Mouse (Mus musculus): ENCODE measurements around the gene Nktr. TPM values are rescaled to one million over a fixed set of nuclear protein-coding genes. Genes with fewer than 3 reads are reported as not detected.

Gene Nktr
- total and polyA plus RNA-seq, 3 experiments: 23.1 to 33.1 (median 28.7) TPM

GRCm38 (mm10) chr9:121675556-121675955 lies 43.4 kb upstream of the Nktr start:
- H3K27me3 ChIP-seq (ENCODE audit: control insufficient read depth, insufficient read depth, low read length): no peaks in the 10 kb centered on the region
- intact Hi-C loops (cut with DNase I): no loop called here
- H3K27ac ChIP-seq: no peak overlapping the region
- no peak for TF ChIP-seq EP300 (IDR thresholded peaks at IDR 0.05; ENCODE audit: insufficient read depth, low read depth, low read length)
- no peaks in the 10 kb centered on the region for H3K79me2 ChIP-seq (replicated peaks; ENCODE audit: control insufficient read depth, insufficient read depth, low read length)
- no peak overlapping the region for H3K4me3 ChIP-seq
- no peak for DNase-seq
- peaks cover 10% of the 10 kb centered on the region for H3K4me1 ChIP-seq (ENCODE audit: control insufficient read depth, insufficient read depth, low read length)
- 88% methylated on average over 2 of the region's 2 CpGs for WGBS
- no peaks in the 10 kb centered on the region for H3K36me3 ChIP-seq (ENCODE audit: control insufficient read depth, insufficient read depth, low read length)
- no peak overlapping the region for H3K9ac ChIP-seq (ENCODE audit: low read depth, low read length)

GRCm38 (mm10) chr9:121677069-121677468 lies 41.9 kb upstream of the Nktr start:
- no peak for DNase-seq
- Histone ChIP-seq H3K79me2 (replicated peaks; ENCODE audit: control insufficient read depth, insufficient read depth, low read length) (no peaks in the 10 kb centered on the region), H3K27me3 (ENCODE audit: control insufficient read depth, insufficient read depth, low read length) (no peaks in the 10 kb centered on the region), H3K4me3 (no peak overlapping the region), H3K4me1 (ENCODE audit: control insufficient read depth, insufficient read depth, low read length) (peaks cover 4% of the 10 kb centered on the region), H3K9ac (ENCODE audit: low read depth, low read length) (no peak overlapping the region), H3K27ac (no peak overlapping the region), H3K36me3 (ENCODE audit: control insufficient read depth, insufficient read depth, low read length) (no peaks in the 10 kb centered on the region)
- intact Hi-C loops (cut with DNase I): no loop called here
- 39% methylated on average over 4 of the region's 4 CpGs for WGBS
- TF ChIP-seq POLR2A (IDR thresholded peaks at IDR 0.05; ENCODE audit: insufficient read depth, low read depth, low read length) (no peak), EP300 (IDR thresholded peaks at IDR 0.05; ENCODE audit: insufficient read depth, low read depth, low read length) (no peak), CTCF (IDR thresholded peaks at IDR 0.05) (no peak)

- Histone ChIP-seq H3K9ac (ENCODE audit: low read depth, low read length) (no peak overlapping the region), H3K4me3 (no peak overlapping the region), H3K27me3 (ENCODE audit: control insufficient read depth, insufficient read depth, low read length) (no peaks in the 10 kb centered on the region), H3K36me3 (ENCODE audit: control insufficient read depth, insufficient read depth, low read length) (no peaks in the 10 kb centered on the region), H3K79me2 (replicated peaks; ENCODE audit: control insufficient read depth, insufficient read depth, low read length) (no peaks in the 10 kb centered on the region), H3K4me1 (ENCODE audit: control insufficient read depth, insufficient read depth, low read length) (peaks cover 2% of the 10 kb centered on the region), H3K27ac (no peak overlapping the region)
- DNase-seq: no peak
- no peak for TF ChIP-seq POLR2A (IDR thresholded peaks at IDR 0.05; ENCODE audit: insufficient read depth, low read depth, low read length)
- no peak for TF ChIP-seq EP300 (IDR thresholded peaks at IDR 0.05; ENCODE audit: insufficient read depth, low read depth, low read length)
- no peak for TF ChIP-seq CTCF (IDR thresholded peaks at IDR 0.05)
- 53% methylated on average over 8 of the region's 8 CpGs for WGBS
- intact Hi-C loops (cut with DNase I): no loop called here
These were observed 41.5 kb upstream of the Nktr start for GRCm38 (mm10) chr9:121677476-121677875.

- H3K36me3 ChIP-seq (ENCODE audit: control insufficient read depth, insufficient read depth, low read length): no peaks in the 10 kb centered on the region
- 24% methylated on average over 6 of the region's 6 CpGs for WGBS
- no peaks in the 10 kb centered on the region for H3K27me3 ChIP-seq (ENCODE audit: control insufficient read depth, insufficient read depth, low read length)
- H3K4me1 ChIP-seq (ENCODE audit: control insufficient read depth, insufficient read depth, low read length): no peaks in the 10 kb centered on the region; the same call in 1 of the 2 replicates
- intact Hi-C loops (cut with DNase I): loop anchor here (2.0 kb wide), 1 partner anchor 37 kb away; the partner anchor contains the start of genes Lyzl4 and Vipr1
- H3K79me2 ChIP-seq (replicated peaks; ENCODE audit: control insufficient read depth, insufficient read depth, low read length): no peaks in the 10 kb centered on the region
- no peak overlapping the region for H3K9ac ChIP-seq (ENCODE audit: low read depth, low read length)
- TF ChIP-seq CTCF (IDR thresholded peaks at IDR 0.05): peak; percentile 86
- TF ChIP-seq EP300 (IDR thresholded peaks at IDR 0.05; ENCODE audit: insufficient read depth, low read depth, low read length): 0 out of 2 replicates have a peak, but pooled peaks have one; percentile 38
- TF ChIP-seq POLR2A (IDR thresholded peaks at IDR 0.05; ENCODE audit: insufficient read depth, low read depth, low read length): no peak
- peak; percentile 57 to 60 for DNase-seq
- no peak overlapping the region for H3K27ac ChIP-seq
- no peak overlapping the region for H3K4me3 ChIP-seq
These were observed 39.4 kb upstream of the Nktr start for GRCm38 (mm10) chr9:121679549-121679948.

GRCm38 (mm10) chr9:121681191-121681590 lies 37.8 kb upstream of the Nktr start:
- Histone ChIP-seq H3K4me1 (ENCODE audit: control insufficient read depth, insufficient read depth, low read length) (no peaks in the 10 kb centered on the region; the same call in 1 of the 2 replicates), H3K79me2 (replicated peaks; ENCODE audit: control insufficient read depth, insufficient read depth, low read length) (no peaks in the 10 kb centered on the region), H3K4me3 (no peak overlapping the region), H3K27ac (no peak overlapping the region), H3K27me3 (ENCODE audit: control insufficient read depth, insufficient read depth, low read length) (no peaks in the 10 kb centered on the region), H3K9ac (ENCODE audit: low read depth, low read length) (no peak overlapping the region), H3K36me3 (ENCODE audit: control insufficient read depth, insufficient read depth, low read length) (no peaks in the 10 kb centered on the region)
- no peak for DNase-seq
- intact Hi-C loops (cut with DNase I): no loop called here
- 74% methylated on average over 8 of the region's 8 CpGs for WGBS
- TF ChIP-seq EP300 (IDR thresholded peaks at IDR 0.05; ENCODE audit: insufficient read depth, low read depth, low read length) (no peak), CTCF (IDR thresholded peaks at IDR 0.05) (no peak), POLR2A (IDR thresholded peaks at IDR 0.05; ENCODE audit: insufficient read depth, low read depth, low read length) (no peak)

- DNase-seq: no peak
- no peaks in the 10 kb centered on the region for H3K36me3 ChIP-seq (ENCODE audit: control insufficient read depth, insufficient read depth, low read length)
- TF ChIP-seq CTCF (IDR thresholded peaks at IDR 0.05) (no peak), POLR2A (IDR thresholded peaks at IDR 0.05; ENCODE audit: insufficient read depth, low read depth, low read length) (no peak), EP300 (IDR thresholded peaks at IDR 0.05; ENCODE audit: insufficient read depth, low read depth, low read length) (no peak)
- intact Hi-C loops (cut with DNase I): no loop called here
- 78% methylated on average over 18 of the region's 18 CpGs for WGBS
- no peaks in the 10 kb centered on the region for H3K27me3 ChIP-seq (ENCODE audit: control insufficient read depth, insufficient read depth, low read length)
- no peaks in the 10 kb centered on the region for H3K79me2 ChIP-seq (replicated peaks; ENCODE audit: control insufficient read depth, insufficient read depth, low read length)
- no peak overlapping the region for H3K4me3 ChIP-seq
- no peak overlapping the region for H3K9ac ChIP-seq (ENCODE audit: low read depth, low read length)
- no peak overlapping the region for H3K27ac ChIP-seq
- H3K4me1 ChIP-seq (ENCODE audit: control insufficient read depth, insufficient read depth, low read length): no peaks in the 10 kb centered on the region
These were observed 36.8 kb upstream of the Nktr start for GRCm38 (mm10) chr9:121682037-121682680.

All from heart, adult 2 months (tissue).